Mouse (Mus musculus) liver, postnatal 0 days (tissue): ENCODE results near the gene Impg1. TPM values are rescaled to one million over a fixed set of nuclear protein-coding genes. Genes with fewer than 3 reads are reported as not detected.

Source experiments
- ATAC-seq: fragments of 200-750 bp; cut with Nextera tagmentation; 2 replicates; pipeline ENCODE4 v1.8.0; 2017; ENCODE audit warnings: mild to moderate bottlenecking, moderate library complexity
- DNase-seq: peaks from one replicate; pipeline ENCODE4 v3.0.0-alpha.2; 2016
- H3K27ac ChIP-seq: fragments of 300-500 bp; sonication (generic); 2 replicates; pipeline ENCODE4 v1.5.1; 2014; ENCODE audit warnings: antibody characterized with exemption, moderate library complexity, mild to moderate bottlenecking, low read depth
- H3K27me3 ChIP-seq: fragments of 300-500 bp; sonication (generic); 2 replicates; pipeline ENCODE4 v1.6.1; 2014; ENCODE audit warnings: low read length, control low read depth, mixed read lengths; ENCODE audit not compliant: insufficient read depth
- H3K36me3 ChIP-seq: fragments of 300-500 bp; sonication (generic); replicated peaks from 2 replicates; pipeline ENCODE4 v1.6.1; 2014; ENCODE audit warnings: mild to moderate bottlenecking, control low read depth, low read length, moderate library complexity, mixed read lengths; ENCODE audit not compliant: insufficient read depth
- H3K4me1 ChIP-seq: fragments of 300-500 bp; sonication (generic); 2 replicates; pipeline ENCODE4 v1.6.1; 2014; ENCODE audit warnings: antibody characterized with exemption, mild to moderate bottlenecking, control low read depth; ENCODE audit not compliant: insufficient read depth
- H3K4me2 ChIP-seq: fragments of 300-500 bp; sonication (generic); 2 replicates; pipeline ENCODE4 v1.6.1; 2014; ENCODE audit warnings: low read depth, mild to moderate bottlenecking, low read length, moderate library complexity, mixed read lengths
- H3K4me3 ChIP-seq: fragments of 300-500 bp; sonication (generic); 2 replicates; pipeline ENCODE4 v1.5.1; 2014; ENCODE audit warnings: low read depth, low read length
- H3K9ac ChIP-seq: fragments of 300-500 bp; sonication (generic); replicated peaks from 2 replicates; pipeline ENCODE4 v1.6.1; 2014; ENCODE audit warnings: mild to moderate bottlenecking, moderate library complexity
- H3K9me3 ChIP-seq: fragments of 300-500 bp; sonication (generic); 2 replicates; pipeline ENCODE4 v1.6.1; 2016; ENCODE audit warnings: mild to moderate bottlenecking, control low read depth, low read length, mixed read lengths
- CTCF ChIP-seq: sonication (generic); IDR thresholded peaks from 2 replicates; pipeline ENCODE4 v1.5.1; 2016; ENCODE audit warnings: antibody characterized with exemption, low read depth
- EP300 ChIP-seq: IDR thresholded peaks from 2 replicates; pipeline ENCODE4 v1.6.1; 2016; ENCODE audit warnings: antibody characterized with exemption, low read depth, mild to moderate bottlenecking
- WGBS: fragments of 180-500 bp; shearing (Covaris S2); extraction: QIAGEN DNeasy Blood & Tissue Kit; methylation state at CpG from one replicate; pipeline ENCODE4 v1.1.7; 2014; ENCODE audit not compliant: insufficient replicate concordance; 5-methylcytosine and 5-hydroxymethylcytosine counted together
- polyA plus RNA-seq: library from polyadenylated mRNA; unstranded; fragments of >200 nt; fragmentation: Nextera tagmentation; extraction: Ambion mirVana; gene quantifications from 2 replicates; pipeline ENCODE4 v1.2.1, GENCODE M21; 2015

The Impg1 gene
- not detected in 2 replicates for polyA plus RNA-seq

- Histone ChIP-seq H3K9ac (no peak within 1 kb of the TSS), H3K4me1 (no peaks in the 10 kb centered on the region), H3K27me3 (no peaks in the 10 kb centered on the region), H3K27ac (no peak within 1 kb of the TSS), H3K4me2 (no peak within 1 kb of the TSS), H3K36me3 (no peaks in the 10 kb centered on the region), H3K9me3 (no peaks in the 10 kb centered on the region), H3K4me3 (no peak within 1 kb of the TSS)
- ATAC-seq (no peak), DNase-seq (no peak)
- 51% methylated on average over 6 of the region's 6 CpGs for WGBS
- TF ChIP-seq CTCF: no peak
- TF ChIP-seq EP300: no peak
Measured at GRCm38 (mm10) chr9:80465381-80465780, at the start of gene Impg1. Gene Impg1 (minus strand): TSS chr9:80465481.

- DNase-seq (no peak), ATAC-seq (peak; percentile 33; the same call in 1 of the 2 replicates)
- Histone ChIP-seq H3K9me3 (no peaks in the 10 kb centered on the region), H3K36me3 (no peaks in the 10 kb centered on the region), H3K27me3 (no peaks in the 10 kb centered on the region), H3K4me1 (no peaks in the 10 kb centered on the region), H3K4me3 (no peak overlapping the region), H3K4me2 (no peak overlapping the region), H3K9ac (no peak overlapping the region), H3K27ac (no peak overlapping the region)
- WGBS: 57% methylated on average over 7 of the region's 7 CpGs
- no peak for TF ChIP-seq EP300
- no peak for TF ChIP-seq CTCF
Measured at GRCm38 (mm10) chr9:80509464-80510153, 44.3 kb upstream of the Impg1 start.

- Histone ChIP-seq H3K4me1 (no peaks in the 10 kb centered on the region), H3K27me3 (no peaks in the 10 kb centered on the region), H3K9ac (no peak overlapping the region), H3K36me3 (no peaks in the 10 kb centered on the region), H3K4me2 (no peak overlapping the region), H3K9me3 (no peaks in the 10 kb centered on the region), H3K27ac (no peak overlapping the region), H3K4me3 (no peak overlapping the region)
- no peak for ATAC-seq
- TF ChIP-seq EP300 (no peak), CTCF (no peak)
- DNase-seq: no peak
- WGBS: 45% methylated on average over 2 of the region's 2 CpGs
Measured at GRCm38 (mm10) chr9:80504496-80505012, 39.3 kb upstream of the Impg1 start.

- TF ChIP-seq EP300 (no peak), CTCF (no peak)
- no peak overlapping the region for H3K4me3 ChIP-seq
- DNase-seq (no peak), ATAC-seq (no peak)
- H3K27ac ChIP-seq: no peak overlapping the region
- H3K27me3 ChIP-seq: no peaks in the 10 kb centered on the region
- no peak overlapping the region for H3K4me2 ChIP-seq
- no peaks in the 10 kb centered on the region for H3K36me3 ChIP-seq
- H3K4me1 ChIP-seq: no peaks in the 10 kb centered on the region
- WGBS: 78% methylated on average over 4 of the region's 4 CpGs
- H3K9me3 ChIP-seq: no peaks in the 10 kb centered on the region
- H3K9ac ChIP-seq: no peak overlapping the region
Measured at GRCm38 (mm10) chr9:80491591-80491990, 26.3 kb upstream of the Impg1 start.

- H3K27ac ChIP-seq: no peak overlapping the region
- H3K4me1 ChIP-seq: no peaks in the 10 kb centered on the region
- no peaks in the 10 kb centered on the region for H3K9me3 ChIP-seq
- WGBS: 59% methylated on average over 4 of the region's 4 CpGs
- H3K4me3 ChIP-seq: no peak overlapping the region
- TF ChIP-seq EP300 (no peak), CTCF (no peak)
- no peaks in the 10 kb centered on the region for H3K36me3 ChIP-seq
- ATAC-seq (no peak), DNase-seq (no peak)
- H3K27me3 ChIP-seq: no peaks in the 10 kb centered on the region
- no peak overlapping the region for H3K9ac ChIP-seq
- H3K4me2 ChIP-seq: no peak overlapping the region
Measured at GRCm38 (mm10) chr9:80460420-80460819, 4.9 kb downstream of the Impg1 start.

- Histone ChIP-seq H3K27me3 (no peaks in the 10 kb centered on the region), H3K9ac (no peak overlapping the region), H3K36me3 (no peaks in the 10 kb centered on the region), H3K4me3 (no peak overlapping the region), H3K4me1 (no peaks in the 10 kb centered on the region), H3K9me3 (no peaks in the 10 kb centered on the region), H3K4me2 (no peak overlapping the region), H3K27ac (no peak overlapping the region)
- DNase-seq: no peak
- 55% methylated on average over 3 of the region's 3 CpGs for WGBS
- no peak for TF ChIP-seq EP300
- TF ChIP-seq CTCF: no peak
- ATAC-seq: no peak
Measured at GRCm38 (mm10) chr9:80450467-80451261, 14.6 kb downstream of the Impg1 start.
